Mouse (Mus musculus) heart, postnatal 0 days (tissue): Measurements from ENCODE around the gene Plcb1.

Experiments
- CTCF ChIP-seq: IDR thresholded peaks from 2 replicates; pipeline ENCODE4 v1.5.1; 2016; ENCODE audit warnings: antibody characterized with exemption, control low read depth, low read depth
- EP300 ChIP-seq: IDR thresholded peaks from 2 replicates; pipeline ENCODE4 v1.6.1; 2016; ENCODE audit warnings: antibody characterized with exemption, low read depth

GRCm38 (mm10) chr2:134929452-134929851 lies 143.6 kb downstream of the Plcb1 start:
- no peak for TF ChIP-seq CTCF
- TF ChIP-seq EP300 = no peak
